Mouse (Mus musculus): ENCODE data around the gene Pglyrp1. TPM values are rescaled to one million over a fixed set of nuclear protein-coding genes. Genes with fewer than 3 reads are reported as not detected.

Pglyrp1 gene
- polyA plus RNA-seq, 1 experiment from 2014 or later: 18.2 TPM

- H3K9ac ChIP-seq (replicated peaks): no peak overlapping the region
- no peaks in the 10 kb centered on the region for H3K4me1 ChIP-seq
- H3K27ac ChIP-seq (replicated peaks): no peak overlapping the region
- no peak overlapping the region for H3K4me3 ChIP-seq
- WGBS: 87% methylated on average over 5 of the region's 5 CpGs
- no peak overlapping the region for H3K4me2 ChIP-seq (replicated peaks)
- no peaks in the 10 kb centered on the region for H3K27me3 ChIP-seq
- ATAC-seq (replicated peaks): no peak
- no peaks in the 10 kb centered on the region for H3K36me3 ChIP-seq
- H3K9me3 ChIP-seq: no peaks in the 10 kb centered on the region
Measured at GRCm38 (mm10) chr7:18858310-18858916, 12.7 kb upstream of the Pglyrp1 start.

- H3K36me3 ChIP-seq: no peaks in the 10 kb centered on the region
- no peaks in the 10 kb centered on the region for H3K27me3 ChIP-seq
- no peak overlapping the region for H3K4me2 ChIP-seq (replicated peaks)
- ATAC-seq (replicated peaks): no peak
- no peak overlapping the region for H3K4me3 ChIP-seq
- H3K27ac ChIP-seq (replicated peaks): no peak overlapping the region
- H3K9ac ChIP-seq (replicated peaks): no peak overlapping the region
- H3K9me3 ChIP-seq: no peaks in the 10 kb centered on the region
- WGBS: 89% methylated on average over 6 of the region's 6 CpGs
- no peaks in the 10 kb centered on the region for H3K4me1 ChIP-seq
Measured at GRCm38 (mm10) chr7:18862801-18863200, 8.3 kb upstream of the Pglyrp1 start.

- no peak overlapping the region for H3K4me3 ChIP-seq
- WGBS: 89% methylated on average over 2 of the region's 2 CpGs
- H3K27ac ChIP-seq (replicated peaks): no peak overlapping the region
- H3K36me3 ChIP-seq: no peaks in the 10 kb centered on the region
- H3K4me1 ChIP-seq: peaks cover 6% of the 10 kb centered on the region
- no peak overlapping the region for H3K4me2 ChIP-seq (replicated peaks)
- no peak for ATAC-seq (replicated peaks)
- H3K9me3 ChIP-seq: peaks cover 4% of the 10 kb centered on the region; the same call in 1 of the 2 replicates
- no peaks in the 10 kb centered on the region for H3K27me3 ChIP-seq
- no peak overlapping the region for H3K9ac ChIP-seq (replicated peaks)
Measured at GRCm38 (mm10) chr7:18868491-18868890, 2.6 kb upstream of the Pglyrp1 start.

- Histone ChIP-seq H3K4me3 (peak overlapping the region; percentile 46), H3K4me1 (peaks cover 6% of the 10 kb centered on the region), H3K9ac (replicated peaks) (peak overlapping the region; percentile 50), H3K36me3 (no peaks in the 10 kb centered on the region), H3K9me3 (peaks cover 4% of the 10 kb centered on the region; the same call in 1 of the 2 replicates), H3K4me2 (replicated peaks) (peak overlapping the region; percentile 94), H3K27ac (replicated peaks) (no peak overlapping the region), H3K27me3 (no peaks in the 10 kb centered on the region)
- 35% methylated on average over 13 of the region's 14 CpGs for WGBS
- ATAC-seq (replicated peaks): peak; percentile 62
Measured at GRCm38 (mm10) chr7:18872014-18872802, 1.1 kb downstream of the Pglyrp1 start.

GRCm38 (mm10) chr7:18872816-18873215, 1.7 kb downstream of the Pglyrp1 start:
- H3K4me3 ChIP-seq: peak overlapping the region; percentile 46
- no peaks in the 10 kb centered on the region for H3K36me3 ChIP-seq
- H3K27ac ChIP-seq (replicated peaks): peak overlapping the region; percentile 42; the same call in 1 of the 2 replicates
- H3K4me1 ChIP-seq: peaks cover 6% of the 10 kb centered on the region
- peak overlapping the region; percentile 50 for H3K9ac ChIP-seq (replicated peaks)
- peak overlapping the region; percentile 94 for H3K4me2 ChIP-seq (replicated peaks)
- ATAC-seq (replicated peaks): peak; percentile 69
- no peaks in the 10 kb centered on the region for H3K27me3 ChIP-seq
- peaks cover 4% of the 10 kb centered on the region; the same call in 1 of the 2 replicates for H3K9me3 ChIP-seq
- WGBS: 4% methylated on average over 7 of the region's 7 CpGs

- peak overlapping the region; percentile 42; the same call in 1 of the 2 replicates for H3K27ac ChIP-seq (replicated peaks)
- peaks cover 2% of the 10 kb centered on the region; the same call in 1 of the 2 replicates for H3K9me3 ChIP-seq
- peak overlapping the region; percentile 46 for H3K4me3 ChIP-seq
- peak; percentile 85 for ATAC-seq (replicated peaks)
- H3K9ac ChIP-seq (replicated peaks): peak overlapping the region; percentile 50
- peak overlapping the region; percentile 94 for H3K4me2 ChIP-seq (replicated peaks)
- no peaks in the 10 kb centered on the region for H3K27me3 ChIP-seq
- H3K4me1 ChIP-seq: peaks cover 6% of the 10 kb centered on the region
- under 1% methylated on average over 10 of the region's 10 CpGs for WGBS
- H3K36me3 ChIP-seq: no peaks in the 10 kb centered on the region
Measured at GRCm38 (mm10) chr7:18873253-18873652, 2.1 kb downstream of the Pglyrp1 start.

GRCm38 (mm10) chr7:18875372-18875771, 4.2 kb downstream of the Pglyrp1 start:
- Histone ChIP-seq H3K36me3 (no peaks in the 10 kb centered on the region), H3K9ac (replicated peaks) (no peak overlapping the region), H3K4me3 (no peak overlapping the region), H3K4me1 (peaks cover 6% of the 10 kb centered on the region), H3K27me3 (no peaks in the 10 kb centered on the region), H3K4me2 (replicated peaks) (no peak overlapping the region), H3K27ac (replicated peaks) (no peak overlapping the region), H3K9me3 (no peaks in the 10 kb centered on the region)
- no peak for ATAC-seq (replicated peaks)
- WGBS: 81% methylated on average over 5 of the region's 5 CpGs

- Histone ChIP-seq H3K4me2 (replicated peaks) (no peak overlapping the region), H3K9me3 (no peaks in the 10 kb centered on the region), H3K4me1 (no peaks in the 10 kb centered on the region), H3K27me3 (no peaks in the 10 kb centered on the region), H3K36me3 (no peaks in the 10 kb centered on the region), H3K27ac (replicated peaks) (no peak overlapping the region), H3K4me3 (no peak overlapping the region), H3K9ac (replicated peaks) (no peak overlapping the region)
- no peak for ATAC-seq (replicated peaks)
- WGBS: 83% methylated on average over 7 of the region's 7 CpGs
Measured at GRCm38 (mm10) chr7:18878691-18879090, 7.6 kb downstream of the Pglyrp1 start.

GRCm38 (mm10) chr7:18883991-18884744, 13.0 kb downstream of the Pglyrp1 start:
- no peak for ATAC-seq (replicated peaks)
- H3K27ac ChIP-seq (replicated peaks): no peak overlapping the region
- WGBS: 73% methylated on average over 9 of the region's 9 CpGs

GRCm38 (mm10) chr7:18884745-18885422, 13.8 kb downstream of the Pglyrp1 start:
- no peaks in the 10 kb centered on the region for H3K9me3 ChIP-seq
- WGBS: 66% methylated on average over 13 of the region's 13 CpGs
- H3K4me1 ChIP-seq: no peaks in the 10 kb centered on the region
- no peaks in the 10 kb centered on the region for H3K27me3 ChIP-seq
- ATAC-seq (replicated peaks): no peak
- no peak overlapping the region for H3K4me2 ChIP-seq (replicated peaks)
- no peaks in the 10 kb centered on the region for H3K36me3 ChIP-seq
- H3K27ac ChIP-seq (replicated peaks): no peak overlapping the region
- no peak overlapping the region for H3K4me3 ChIP-seq
- no peak overlapping the region for H3K9ac ChIP-seq (replicated peaks)

More at GRCm38 (mm10) chr7:18883991-18884744, 13.0 kb downstream of the Pglyrp1 start:
- Histone ChIP-seq H3K9ac (replicated peaks) (no peak overlapping the region), H3K4me3 (no peak overlapping the region), H3K9me3 (no peaks in the 10 kb centered on the region), H3K4me1 (no peaks in the 10 kb centered on the region), H3K27me3 (no peaks in the 10 kb centered on the region), H3K36me3 (no peaks in the 10 kb centered on the region), H3K4me2 (replicated peaks) (no peak overlapping the region)

GRCm38 (mm10) chr7:18886963-18887362, 15.8 kb downstream of the Pglyrp1 start:
- Histone ChIP-seq H3K4me1 (no peaks in the 10 kb centered on the region), H3K4me2 (replicated peaks) (no peak overlapping the region), H3K9me3 (no peaks in the 10 kb centered on the region), H3K36me3 (no peaks in the 10 kb centered on the region), H3K4me3 (no peak overlapping the region), H3K9ac (replicated peaks) (no peak overlapping the region), H3K27me3 (no peaks in the 10 kb centered on the region), H3K27ac (replicated peaks) (no peak overlapping the region)
- no peak for ATAC-seq (replicated peaks)
- WGBS: 95% methylated on average over 1 of the region's 1 CpGs
